Mouse (Mus musculus) small intestine, adult 2 months (tissue): Measurements from ENCODE around the gene Srsf4.

ENCODE experiments used
- CTCF ChIP-seq: fragments of 200-500 bp; IDR thresholded peaks from 2 replicates; pipeline ENCODE4 v1.5.1; 2012; ENCODE audit warnings: low read depth, mild to moderate bottlenecking, control low read depth, inconsistent platforms, low read length, moderate library complexity, mixed read lengths; ENCODE audit not compliant: insufficient replicate concordance, insufficient read length; ENCODE audit errors: extremely low read depth
- POLR2A ChIP-seq: fragments of 200-500 bp; IDR thresholded peaks from 2 replicates; pipeline ENCODE4 v1.6.1; 2012; ENCODE audit warnings: low read depth, mild to moderate bottlenecking, control low read depth, inconsistent platforms, low read length, moderate library complexity

- TF ChIP-seq POLR2A = no peak
- TF ChIP-seq CTCF = no peak
Observed at GRCm38 (mm10) chr4:131914891-131915469, 41.6 kb downstream of the Srsf4 start.
